Mouse (Mus musculus) heart, adult 2 months (tissue): Measurements from ENCODE around the gene Rom1. TPM values are rescaled to one million over a fixed set of nuclear protein-coding genes. Genes with fewer than 3 reads are reported as not detected.
A peak's percentile ranks its signal among the peaks of the same experiment; 100 is the strongest.

Experiments
- DNase-seq, 2 experiments: peaks; one replicate each; pipeline ENCODE4 v3.0.0; 2021
- H3K27ac ChIP-seq: fragments of 200-600 bp; 2 replicates; pipeline ENCODE4 v1.8.1; 2022
- H3K27me3 ChIP-seq: fragments of 200-500 bp; 2 replicates; pipeline ENCODE4 v1.6.1; 2012; ENCODE audit warnings: mild to moderate bottlenecking, low read length, inconsistent platforms, mixed read lengths; ENCODE audit not compliant: control insufficient read depth, insufficient read depth
- H3K36me3 ChIP-seq: fragments of 200-500 bp; 2 replicates; pipeline ENCODE4 v1.6.1; 2012; ENCODE audit warnings: low read length, inconsistent platforms; ENCODE audit not compliant: control insufficient read depth, insufficient read depth
- H3K4me1 ChIP-seq: fragments of 200-500 bp; 2 replicates; pipeline ENCODE4 v1.6.1; 2011; ENCODE audit warnings: low read length; ENCODE audit not compliant: control insufficient read depth, insufficient read depth
- H3K4me3 ChIP-seq: fragments of 200-600 bp; 2 replicates; pipeline ENCODE4 v1.8.1; 2022
- H3K79me2 ChIP-seq: fragments of 200-500 bp; replicated peaks from 2 replicates; pipeline ENCODE4 v1.6.1; 2012; ENCODE audit warnings: mild to moderate bottlenecking, inconsistent platforms, low read length, moderate library complexity, mixed read lengths; ENCODE audit not compliant: control insufficient read depth, insufficient read depth
- H3K9ac ChIP-seq: fragments of 200-500 bp; 2 replicates; pipeline ENCODE4 v1.6.1; 2012; ENCODE audit warnings: low read depth, mild to moderate bottlenecking, control low read depth, inconsistent platforms, low read length, mixed read lengths
- CTCF ChIP-seq: fragments of 200-600 bp; IDR thresholded peaks from 2 replicates; pipeline ENCODE4 v1.8.1; 2022; ENCODE audit warnings: antibody characterized with exemption, mild to moderate bottlenecking, moderate library complexity
- EP300 ChIP-seq: fragments of 200-500 bp; IDR thresholded peaks from 2 replicates; pipeline ENCODE4 v1.6.1; 2011; ENCODE audit warnings: low read depth, low read length, control low read depth; ENCODE audit not compliant: insufficient read depth
- POLR2A ChIP-seq: fragments of 200-500 bp; IDR thresholded peaks from 2 replicates; pipeline ENCODE4 v1.6.1; 2011; ENCODE audit warnings: mild to moderate bottlenecking, low read depth, low read length, control low read depth; ENCODE audit not compliant: insufficient read depth
- WGBS: fragments of 180-500 bp; shearing (Covaris S2); methylation state at CpG from one replicate; pipeline ENCODE4 v1.1.7; 2018; 5-methylcytosine and 5-hydroxymethylcytosine counted together
- intact Hi-C: fragments of 180-260 bp; cut with DNase I; formaldehyde crosslinking; loops from one replicate; pipeline ENCODE4 v1.15.1; 2025
- polyA plus RNA-seq: library from polyadenylated mRNA; depleted of rRNA; stranded (reverse); fragments of >200 nt; gene quantifications from 2 replicates; pipeline ENCODE4 v1.2.3, GENCODE M21; 2012
- total RNA-seq, 2 experiments: library from RNA; stranded (reverse); gene quantifications; 2 replicates each; pipeline ENCODE4 v1.2.3; 2021

The Rom1 gene
- total and polyA plus RNA-seq, 3 experiments: 21.8 to 30.7 (median 23.1) TPM

GRCm38 (mm10) chr19:8945251-8945650 is 16.1 kb upstream of the Rom1 start:
- no peak overlapping the region for H3K27ac ChIP-seq
- peaks cover 11% of the 10 kb centered on the region for H3K36me3 ChIP-seq
- TF ChIP-seq CTCF (no peak), POLR2A (no peak), EP300 (no peak)
- H3K79me2 ChIP-seq: 0 out of 2 replicates have a peak, but pooled peaks cover 2% of the 10 kb centered on the region
- DNase-seq: no peak
- no peak overlapping the region for H3K9ac ChIP-seq
- no peaks in the 10 kb centered on the region for H3K27me3 ChIP-seq
- H3K4me1 ChIP-seq: peaks cover 6% of the 10 kb centered on the region
- intact Hi-C loops: no loop called here
- peak overlapping the region; percentile 4; the same call in 1 of the 2 replicates for H3K4me3 ChIP-seq
- 52% methylated on average over 6 of the region's 6 CpGs for WGBS

- DNase-seq: peak; percentile 63 to 71
- Histone ChIP-seq H3K9ac (no peak overlapping the region), H3K36me3 (peaks cover 11% of the 10 kb centered on the region), H3K27me3 (no peaks in the 10 kb centered on the region), H3K4me1 (peaks cover 6% of the 10 kb centered on the region), H3K27ac (no peak overlapping the region), H3K4me3 (peak overlapping the region; percentile 4; the same call in 1 of the 2 replicates), H3K79me2 (0 out of 2 replicates have a peak, but pooled peaks cover 2% of the 10 kb centered on the region)
- TF ChIP-seq POLR2A (no peak), EP300 (no peak), CTCF (no peak)
- intact Hi-C loops: no loop called here
- WGBS: 17% methylated on average over 5 of the region's 5 CpGs
Measured at GRCm38 (mm10) chr19:8944750-8945149, 15.6 kb upstream of the Rom1 start.

GRCm38 (mm10) chr19:8944062-8944461 is 14.9 kb upstream of the Rom1 start:
- Histone ChIP-seq H3K27ac (no peak overlapping the region), H3K4me1 (peaks cover 6% of the 10 kb centered on the region), H3K27me3 (no peaks in the 10 kb centered on the region), H3K4me3 (no peak overlapping the region), H3K9ac (no peak overlapping the region), H3K36me3 (peaks cover 11% of the 10 kb centered on the region), H3K79me2 (0 out of 2 replicates have a peak, but pooled peaks cover 2% of the 10 kb centered on the region)
- no peak for TF ChIP-seq POLR2A
- TF ChIP-seq CTCF: no peak
- TF ChIP-seq EP300: no peak
- intact Hi-C loops: no loop called here
- DNase-seq: no peak
- 19% methylated on average over 5 of the region's 5 CpGs for WGBS

GRCm38 (mm10) chr19:8943047-8943446 is 13.9 kb upstream of the Rom1 start:
- Histone ChIP-seq H3K36me3 (peaks cover 11% of the 10 kb centered on the region), H3K79me2 (0 out of 2 replicates have a peak, but pooled peaks cover 2% of the 10 kb centered on the region), H3K27ac (no peak overlapping the region; the same call in 1 of the 2 replicates), H3K27me3 (no peaks in the 10 kb centered on the region), H3K9ac (no peak overlapping the region), H3K4me1 (peaks cover 6% of the 10 kb centered on the region), H3K4me3 (peak overlapping the region; percentile 97)
- TF ChIP-seq POLR2A: no peak
- no peak for TF ChIP-seq EP300
- TF ChIP-seq CTCF: no peak
- no peak for DNase-seq
- WGBS: 45% methylated on average over 2 of the region's 2 CpGs
- intact Hi-C loops: no loop called here

DNA sequence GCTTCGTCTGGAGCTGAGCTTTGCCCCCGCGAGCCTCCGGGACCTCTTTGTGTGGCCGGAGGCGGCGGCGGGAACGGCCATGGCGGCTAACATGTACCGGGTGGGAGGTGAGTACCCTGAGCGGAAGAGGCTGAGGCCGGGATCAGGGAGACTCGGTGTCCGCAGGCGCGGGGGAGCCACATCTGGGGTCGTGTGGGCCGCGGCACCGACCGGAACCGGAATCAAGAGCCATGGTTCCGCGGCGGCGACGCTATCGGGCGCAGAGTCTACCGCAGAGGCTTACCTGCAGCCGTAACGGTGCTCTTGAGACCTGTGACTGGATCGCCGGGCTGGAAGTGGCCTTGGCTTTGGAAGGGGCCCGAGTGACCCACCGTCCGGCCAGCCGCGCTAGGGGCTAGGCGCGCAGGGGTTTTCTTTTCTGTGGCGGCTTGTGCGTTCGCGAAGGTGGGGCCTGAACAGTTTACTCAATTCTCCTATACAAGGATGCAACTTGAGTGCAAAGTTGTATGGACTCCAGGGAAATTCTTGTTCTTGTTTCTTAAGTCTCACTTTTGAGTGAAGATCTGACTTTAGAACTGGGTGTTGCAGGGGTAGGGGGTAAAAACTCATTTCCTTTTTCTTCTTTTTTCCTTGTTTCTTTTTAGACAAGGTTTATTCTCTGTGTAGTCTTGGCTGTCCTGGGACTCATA is 13.3 kb upstream of the Rom1 start:
- H3K79me2 ChIP-seq: 0 out of 2 replicates have a peak, but pooled peaks cover 2% of the 10 kb centered on the region
- H3K27me3 ChIP-seq: no peaks in the 10 kb centered on the region
- peaks cover 6% of the 10 kb centered on the region for H3K4me1 ChIP-seq
- peak overlapping the region; percentile 97 for H3K4me3 ChIP-seq
- peak overlapping the region; percentile 92 for H3K27ac ChIP-seq
- under 1% methylated on average over 46 of the region's 46 CpGs for WGBS
- 0 out of 2 replicates have a peak, but pooled peaks have one; percentile 11 for TF ChIP-seq EP300
- no peak for TF ChIP-seq CTCF
- DNase-seq: no peak
- H3K9ac ChIP-seq: peak overlapping the region; percentile 90
- peaks cover 11% of the 10 kb centered on the region for H3K36me3 ChIP-seq
- intact Hi-C loops: no loop called here

- DNase-seq: peak; percentile 96
- H3K79me2 ChIP-seq: 0 out of 2 replicates have a peak, but pooled peaks cover 2% of the 10 kb centered on the region
- H3K4me1 ChIP-seq: peaks cover 6% of the 10 kb centered on the region
- no peaks in the 10 kb centered on the region for H3K27me3 ChIP-seq
- intact Hi-C loops: loop anchor here (1.0 kb wide), 2 partner anchors 12 kb away; partner anchors contain the start of genes Eml3, Rom1 and Tut1
- WGBS: under 1% methylated on average over 64 of the region's 64 CpGs
- TF ChIP-seq POLR2A (peak; percentile 82), EP300 (no peak)
- peak within 1 kb of the TSS; percentile 92 for H3K27ac ChIP-seq
- H3K4me3 ChIP-seq: peak within 1 kb of the TSS; percentile 97
- peak within 1 kb of the TSS; percentile 90 for H3K9ac ChIP-seq
- peaks cover 11% of the 10 kb centered on the region for H3K36me3 ChIP-seq
Measured at GRCm38 (mm10) chr19:8941515-8942217, 12.5 kb upstream of the Rom1 start, which contains the start of gene Mta2. Mta2 (plus strand) TSS chr19:8941875.
